Mouse (Mus musculus): ENCODE measurements at regions not wholly inside any gene's neighbourhood (a gene's known extent, or its start where the extent isn't known, plus 50 kb on each side); places are given as distances from the start of the nearest gene placed in this dataset.

- Histone ChIP-seq H3K4me3 (ENCODE audit: low read depth, low read length) (no peak overlapping the region), H3K36me3 (replicated peaks) (no peaks in the 10 kb centered on the region), H3K4me1 (ENCODE audit: insufficient read depth, low read depth, low read length) (no peaks in the 10 kb centered on the region), H3K27me3 (ENCODE audit: insufficient read depth, low read length) (no peaks in the 10 kb centered on the region), H3K9me3 (replicated peaks) (peaks cover 34% of the 10 kb centered on the region)
- no peak for ATAC-seq (ENCODE audit: extremely low read depth, insufficient number of reproducible peaks, low FRiP score, poor library complexity, severe bottlenecking)
- TF ChIP-seq CTCF (IDR thresholded peaks at IDR 0.05; ENCODE audit: low read depth, low read length) (no peak), GATA1 (IDR thresholded peaks at IDR 0.05; ENCODE audit: borderline replicate concordance, low read length) (no peak), GATA2 (IDR thresholded peaks at IDR 0.05; ENCODE audit: borderline replicate concordance, low read depth, low read length) (no peak), TAL1 (conservative IDR thresholded peaks at IDR 0.05; ENCODE audit: low read depth, low read length) (no peak), POLR2AphosphoS5 (IDR thresholded peaks at IDR 0.05; ENCODE audit: insufficient replicate concordance, low read depth, low read length) (no peak)
- no peak for DNase-seq (ENCODE audit: low spot score)
Measured at GRCm38 (mm10) chr3:131914997-131915396, 170.1 kb upstream of the Dkk2 start.

- Histone ChIP-seq H3K27me3 (ENCODE audit: insufficient read depth, low read length) (no peaks in the 10 kb centered on the region), H3K9me3 (replicated peaks) (peaks cover 22% of the 10 kb centered on the region), H3K4me3 (ENCODE audit: low read depth, low read length) (no peak overlapping the region), H3K4me1 (ENCODE audit: insufficient read depth, low read depth, low read length) (no peaks in the 10 kb centered on the region), H3K36me3 (replicated peaks) (no peaks in the 10 kb centered on the region)
- DNase-seq (ENCODE audit: low spot score) (no peak), ATAC-seq (ENCODE audit: extremely low read depth, insufficient number of reproducible peaks, low FRiP score, poor library complexity, severe bottlenecking) (no peak)
- no peak for TF ChIP-seq GATA1 (IDR thresholded peaks at IDR 0.05; ENCODE audit: borderline replicate concordance, low read length)
- no peak for TF ChIP-seq GATA2 (IDR thresholded peaks at IDR 0.05; ENCODE audit: borderline replicate concordance, low read depth, low read length)
Measured at GRCm38 (mm10) chr3:131917734-131918534, 167.2 kb upstream of the Dkk2 start.

- Histone ChIP-seq H3K4me3 (ENCODE audit: low read depth, low read length) (no peak overlapping the region), H3K36me3 (replicated peaks) (no peaks in the 10 kb centered on the region), H3K27me3 (ENCODE audit: insufficient read depth, low read length) (no peaks in the 10 kb centered on the region), H3K4me1 (ENCODE audit: insufficient read depth, low read depth, low read length) (no peaks in the 10 kb centered on the region), H3K9me3 (replicated peaks) (peaks cover 18% of the 10 kb centered on the region)
- ATAC-seq (ENCODE audit: extremely low read depth, insufficient number of reproducible peaks, low FRiP score, poor library complexity, severe bottlenecking) = no peak
- no peak for DNase-seq (ENCODE audit: low spot score)
- TF ChIP-seq GATA2 (IDR thresholded peaks at IDR 0.05; ENCODE audit: borderline replicate concordance, low read depth, low read length) = no peak
- TF ChIP-seq TAL1 (conservative IDR thresholded peaks at IDR 0.05; ENCODE audit: low read depth, low read length) = no peak
- TF ChIP-seq POLR2AphosphoS5 (IDR thresholded peaks at IDR 0.05; ENCODE audit: insufficient replicate concordance, low read depth, low read length) = no peak
- no peak for TF ChIP-seq CTCF (IDR thresholded peaks at IDR 0.05; ENCODE audit: low read depth, low read length)
- TF ChIP-seq GATA1 (IDR thresholded peaks at IDR 0.05; ENCODE audit: borderline replicate concordance, low read length) = no peak
Measured at GRCm38 (mm10) chr3:131919476-131919875, 165.6 kb upstream of the Dkk2 start.

GRCm38 (mm10) chr3:131921161-131921560, 163.9 kb upstream of the Dkk2 start:
- ATAC-seq (ENCODE audit: extremely low read depth, insufficient number of reproducible peaks, low FRiP score, poor library complexity, severe bottlenecking) (no peak), DNase-seq (ENCODE audit: low spot score) (no peak)
- Histone ChIP-seq H3K9me3 (replicated peaks) (peaks cover 18% of the 10 kb centered on the region), H3K27me3 (ENCODE audit: insufficient read depth, low read length) (no peaks in the 10 kb centered on the region), H3K36me3 (replicated peaks) (no peaks in the 10 kb centered on the region), H3K4me1 (ENCODE audit: insufficient read depth, low read depth, low read length) (no peaks in the 10 kb centered on the region), H3K4me3 (ENCODE audit: low read depth, low read length) (no peak overlapping the region)
- TF ChIP-seq GATA1 (IDR thresholded peaks at IDR 0.05; ENCODE audit: borderline replicate concordance, low read length) = no peak
- TF ChIP-seq GATA2 (IDR thresholded peaks at IDR 0.05; ENCODE audit: borderline replicate concordance, low read depth, low read length) = no peak
- no peak for TF ChIP-seq POLR2AphosphoS5 (IDR thresholded peaks at IDR 0.05; ENCODE audit: insufficient replicate concordance, low read depth, low read length)
- TF ChIP-seq TAL1 (conservative IDR thresholded peaks at IDR 0.05; ENCODE audit: low read depth, low read length) = no peak
- TF ChIP-seq CTCF (IDR thresholded peaks at IDR 0.05; ENCODE audit: low read depth, low read length) = no peak

GRCm38 (mm10) chr3:131922733-131923132, 162.4 kb upstream of the Dkk2 start:
- no peak for ATAC-seq (ENCODE audit: extremely low read depth, insufficient number of reproducible peaks, low FRiP score, poor library complexity, severe bottlenecking)
- H3K9me3 ChIP-seq (replicated peaks) = peaks cover 16% of the 10 kb centered on the region
- TF ChIP-seq CTCF (IDR thresholded peaks at IDR 0.05; ENCODE audit: low read depth, low read length) = no peak
- TF ChIP-seq TAL1 (conservative IDR thresholded peaks at IDR 0.05; ENCODE audit: low read depth, low read length) = no peak
- TF ChIP-seq POLR2AphosphoS5 (IDR thresholded peaks at IDR 0.05; ENCODE audit: insufficient replicate concordance, low read depth, low read length) = no peak
- no peak for TF ChIP-seq GATA1 (IDR thresholded peaks at IDR 0.05; ENCODE audit: borderline replicate concordance, low read length)
- no peak for TF ChIP-seq GATA2 (IDR thresholded peaks at IDR 0.05; ENCODE audit: borderline replicate concordance, low read depth, low read length)
- no peak overlapping the region for H3K4me3 ChIP-seq (ENCODE audit: low read depth, low read length)
- no peaks in the 10 kb centered on the region for H3K27me3 ChIP-seq (ENCODE audit: insufficient read depth, low read length)
- H3K4me1 ChIP-seq (ENCODE audit: insufficient read depth, low read depth, low read length) = no peaks in the 10 kb centered on the region
- H3K36me3 ChIP-seq (replicated peaks) = no peaks in the 10 kb centered on the region
- no peak for DNase-seq (ENCODE audit: low spot score)

- ATAC-seq (ENCODE audit: extremely low read depth, insufficient number of reproducible peaks, low FRiP score, poor library complexity, severe bottlenecking) = no peak
- Histone ChIP-seq H3K9me3 (replicated peaks) (peaks cover 34% of the 10 kb centered on the region), H3K4me1 (ENCODE audit: insufficient read depth, low read depth, low read length) (no peaks in the 10 kb centered on the region), H3K4me3 (ENCODE audit: low read depth, low read length) (no peak overlapping the region), H3K27me3 (ENCODE audit: insufficient read depth, low read length) (no peaks in the 10 kb centered on the region), H3K36me3 (replicated peaks) (no peaks in the 10 kb centered on the region)
- no peak for DNase-seq (ENCODE audit: low spot score)
- TF ChIP-seq GATA1 (IDR thresholded peaks at IDR 0.05; ENCODE audit: borderline replicate concordance, low read length) (no peak), POLR2AphosphoS5 (IDR thresholded peaks at IDR 0.05; ENCODE audit: insufficient replicate concordance, low read depth, low read length) (no peak), GATA2 (IDR thresholded peaks at IDR 0.05; ENCODE audit: borderline replicate concordance, low read depth, low read length) (no peak)
Measured at GRCm38 (mm10) chr3:131940896-131941295, 144.2 kb upstream of the Dkk2 start.

Measured in G1E (cell line).